Mouse (Mus musculus) lung, postnatal 0 days (tissue): ENCODE measurements at regions not wholly inside any gene's neighbourhood (a gene's known extent, or its start where the extent isn't known, plus 50 kb on each side); places are given as distances from the start of the nearest gene placed in this dataset.

Experiments
- ATAC-seq: fragments of 200-750 bp; cut with Nextera tagmentation; 2 replicates; pipeline ENCODE4 v1.8.0; 2017; ENCODE audit warnings: moderate library complexity
- DNase-seq: peaks from one replicate; pipeline ENCODE4 v3.0.0-alpha.2; 2016; ENCODE audit warnings: low spot score
- H3K27ac ChIP-seq: fragments of 300-500 bp; sonication (generic); 2 replicates; pipeline ENCODE4 v1.5.1; 2014; ENCODE audit warnings: antibody characterized with exemption, mild to moderate bottlenecking, low read length, mixed read lengths
- H3K27me3 ChIP-seq: fragments of 300-500 bp; sonication (generic); replicated peaks from 2 replicates; pipeline ENCODE4 v1.6.1; 2014; ENCODE audit warnings: low read length, mixed read lengths; ENCODE audit not compliant: insufficient read depth
- H3K36me3 ChIP-seq: fragments of 300-500 bp; sonication (generic); 2 replicates; pipeline ENCODE4 v1.6.1; 2014; ENCODE audit warnings: low read length, mixed read lengths; ENCODE audit not compliant: insufficient read depth
- H3K4me1 ChIP-seq: fragments of 300-500 bp; sonication (generic); 2 replicates; pipeline ENCODE4 v1.6.1; 2014; ENCODE audit warnings: antibody characterized with exemption, low read depth, low read length, mixed read lengths; ENCODE audit not compliant: insufficient read depth
- H3K4me2 ChIP-seq: fragments of 300-500 bp; sonication (generic); replicated peaks from 2 replicates; pipeline ENCODE4 v1.6.1; 2014; ENCODE audit warnings: low read depth, mild to moderate bottlenecking, low read length, moderate library complexity, mixed read lengths
- H3K4me3 ChIP-seq: fragments of 300-500 bp; sonication (generic); 2 replicates; pipeline ENCODE4 v1.5.1; 2014; ENCODE audit warnings: low read depth, low read length
- H3K9ac ChIP-seq: fragments of 300-500 bp; sonication (generic); replicated peaks from 2 replicates; pipeline ENCODE4 v1.6.1; 2014; ENCODE audit warnings: low read depth, mild to moderate bottlenecking
- H3K9me3 ChIP-seq: fragments of 300-500 bp; sonication (generic); 2 replicates; pipeline ENCODE4 v1.6.1; 2016; ENCODE audit warnings: low read length, mixed read lengths
- CTCF ChIP-seq: IDR thresholded peaks from 2 replicates; pipeline ENCODE4 v1.5.1; 2016; ENCODE audit warnings: antibody characterized with exemption, mild to moderate bottlenecking
- EP300 ChIP-seq: IDR thresholded peaks from 2 replicates; pipeline ENCODE4 v1.6.1; 2016; ENCODE audit warnings: antibody characterized with exemption, mild to moderate bottlenecking, control low read depth
- WGBS: fragments of 180-500 bp; shearing (Covaris S2); extraction: QIAGEN DNeasy Blood & Tissue Kit; methylation state at CpG from one replicate; pipeline ENCODE4 v1.1.7; 2014; 5-methylcytosine and 5-hydroxymethylcytosine counted together

- ATAC-seq (peak; percentile 82), DNase-seq (peak; percentile 78)
- Histone ChIP-seq H3K9me3 (no peaks in the 10 kb centered on the region), H3K36me3 (no peaks in the 10 kb centered on the region), H3K4me1 (no peaks in the 10 kb centered on the region; the same call in 1 of the 2 replicates), H3K9ac (no peak overlapping the region), H3K27ac (peak overlapping the region; percentile 38), H3K4me2 (no peak overlapping the region), H3K27me3 (no peaks in the 10 kb centered on the region), H3K4me3 (no peak overlapping the region)
- TF ChIP-seq CTCF (no peak), EP300 (peak; percentile 50; the same call in 1 of the 2 replicates)
Observed at GRCm38 (mm10) chr7:129876852-129877223, 285.2 kb downstream of the Wdr11 start.

- Histone ChIP-seq H3K27me3 (no peaks in the 10 kb centered on the region), H3K4me1 (no peaks in the 10 kb centered on the region), H3K27ac (no peak overlapping the region), H3K9ac (no peak overlapping the region), H3K36me3 (no peaks in the 10 kb centered on the region), H3K4me2 (no peak overlapping the region), H3K9me3 (no peaks in the 10 kb centered on the region), H3K4me3 (no peak overlapping the region)
- no peak for ATAC-seq
- 76% methylated on average over 7 of the region's 7 CpGs for WGBS
- no peak for DNase-seq
- TF ChIP-seq CTCF: no peak
- no peak for TF ChIP-seq EP300
Observed at GRCm38 (mm10) chr7:129896291-129896690, 304.6 kb downstream of the Wdr11 start.

DNA sequence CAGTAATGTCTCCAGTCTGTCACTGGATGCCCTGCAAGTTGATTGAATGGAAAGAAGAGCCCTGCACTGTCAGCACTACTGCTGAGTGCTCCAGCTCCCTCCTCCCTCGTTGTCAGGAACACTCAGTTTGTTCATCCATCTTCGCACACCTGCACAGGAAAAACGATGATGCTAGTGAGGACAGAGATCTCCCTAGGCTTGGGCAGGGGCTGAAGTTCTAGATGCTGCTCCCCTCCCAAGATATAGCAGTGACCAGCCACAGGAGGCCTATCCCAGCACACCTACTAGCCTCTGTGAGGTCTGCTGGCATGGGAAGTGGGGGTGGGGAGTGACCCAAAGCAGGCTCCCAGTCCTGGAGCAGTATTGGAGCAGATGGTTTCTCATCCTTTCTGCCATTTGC, 305.8 kb downstream of the Wdr11 start:
- no peak overlapping the region for H3K27ac ChIP-seq
- WGBS: 63% methylated on average over 3 of the region's 3 CpGs
- H3K4me3 ChIP-seq: no peak overlapping the region
- H3K27me3 ChIP-seq: no peaks in the 10 kb centered on the region
- TF ChIP-seq EP300 (no peak), CTCF (no peak)
- no peaks in the 10 kb centered on the region for H3K9me3 ChIP-seq
- ATAC-seq: no peak
- H3K9ac ChIP-seq: no peak overlapping the region
- H3K4me1 ChIP-seq: no peaks in the 10 kb centered on the region
- no peak overlapping the region for H3K4me2 ChIP-seq
- no peak for DNase-seq
- no peaks in the 10 kb centered on the region for H3K36me3 ChIP-seq

- H3K4me1 ChIP-seq: no peaks in the 10 kb centered on the region
- ATAC-seq (no peak), DNase-seq (no peak)
- TF ChIP-seq CTCF (no peak), EP300 (no peak)
- H3K4me2 ChIP-seq: no peak overlapping the region
- H3K36me3 ChIP-seq: no peaks in the 10 kb centered on the region
- H3K9ac ChIP-seq: no peak overlapping the region
- H3K9me3 ChIP-seq: no peaks in the 10 kb centered on the region
- 76% methylated on average over 4 of the region's 4 CpGs for WGBS
- H3K4me3 ChIP-seq: no peak overlapping the region
- no peak overlapping the region for H3K27ac ChIP-seq
- H3K27me3 ChIP-seq: no peaks in the 10 kb centered on the region
Observed at GRCm38 (mm10) chr7:129902256-129902655, 310.6 kb downstream of the Wdr11 start.

DNA sequence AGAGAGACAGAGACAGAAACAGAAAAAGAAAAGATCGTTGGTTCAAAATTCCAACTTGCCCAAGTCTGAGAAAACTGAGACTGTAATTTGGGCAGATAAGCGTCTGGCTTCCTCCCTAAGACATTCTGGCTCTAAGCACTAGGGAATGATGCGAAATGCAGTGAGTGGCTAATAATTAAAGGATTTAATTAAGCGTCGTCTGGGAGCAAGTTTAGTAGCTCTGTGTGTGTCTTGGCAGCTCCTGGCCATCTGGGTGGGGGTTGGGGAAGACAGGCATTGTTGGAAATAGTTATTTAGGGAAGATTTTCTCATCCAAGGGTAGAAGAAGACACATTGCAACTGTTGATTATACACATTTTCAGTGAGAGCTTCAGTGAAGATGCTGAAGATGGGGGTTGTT, 311.5 kb downstream of the Wdr11 start:
- no peak overlapping the region for H3K4me2 ChIP-seq
- H3K4me1 ChIP-seq: no peaks in the 10 kb centered on the region
- ATAC-seq (no peak), DNase-seq (no peak)
- H3K27ac ChIP-seq: no peak overlapping the region
- no peak overlapping the region for H3K9ac ChIP-seq
- H3K36me3 ChIP-seq: no peaks in the 10 kb centered on the region
- no peaks in the 10 kb centered on the region for H3K27me3 ChIP-seq
- no peaks in the 10 kb centered on the region for H3K9me3 ChIP-seq
- WGBS: 78% methylated on average over 5 of the region's 5 CpGs
- no peak for TF ChIP-seq CTCF
- no peak for TF ChIP-seq EP300
- no peak overlapping the region for H3K4me3 ChIP-seq

GRCm38 (mm10) chr7:129906131-129906530, 314.5 kb downstream of the Wdr11 start:
- TF ChIP-seq EP300 (no peak), CTCF (no peak)
- Histone ChIP-seq H3K36me3 (no peaks in the 10 kb centered on the region), H3K4me2 (no peak overlapping the region), H3K4me1 (no peaks in the 10 kb centered on the region), H3K27ac (no peak overlapping the region), H3K4me3 (no peak overlapping the region), H3K9ac (no peak overlapping the region), H3K9me3 (no peaks in the 10 kb centered on the region), H3K27me3 (no peaks in the 10 kb centered on the region)
- 59% methylated on average over 1 of the region's 1 CpGs for WGBS
- DNase-seq (no peak), ATAC-seq (no peak)

DNA sequence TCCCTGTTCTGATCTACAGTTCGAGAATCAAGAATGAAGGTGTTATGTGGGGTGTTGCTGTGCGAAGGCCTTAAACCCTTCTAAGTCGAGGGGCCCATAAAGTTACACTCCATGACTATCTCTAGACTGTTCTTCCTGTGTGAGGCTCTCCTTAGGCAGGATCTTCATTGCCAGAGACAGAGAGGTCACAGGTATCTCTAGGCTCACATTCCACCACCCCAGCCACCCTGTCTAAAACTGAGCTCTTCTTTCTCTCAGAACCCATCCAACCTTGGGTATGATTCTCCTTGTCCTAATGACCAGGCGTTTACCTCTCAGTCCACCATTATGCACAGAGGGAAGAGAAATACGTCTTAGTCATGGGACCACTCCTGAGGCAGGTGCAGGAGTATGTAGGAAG, 317.2 kb downstream of the Wdr11 start:
- Histone ChIP-seq H3K4me2 (no peak overlapping the region), H3K27ac (no peak overlapping the region), H3K9me3 (no peaks in the 10 kb centered on the region), H3K36me3 (no peaks in the 10 kb centered on the region), H3K27me3 (no peaks in the 10 kb centered on the region), H3K4me3 (no peak overlapping the region), H3K4me1 (no peaks in the 10 kb centered on the region), H3K9ac (no peak overlapping the region)
- ATAC-seq (no peak), DNase-seq (no peak)
- WGBS: 84% methylated on average over 5 of the region's 5 CpGs
- no peak for TF ChIP-seq EP300
- TF ChIP-seq CTCF: no peak
